8 mouse cellular contexts compared by ENCODE assay signal in the genomic region with DNA sequence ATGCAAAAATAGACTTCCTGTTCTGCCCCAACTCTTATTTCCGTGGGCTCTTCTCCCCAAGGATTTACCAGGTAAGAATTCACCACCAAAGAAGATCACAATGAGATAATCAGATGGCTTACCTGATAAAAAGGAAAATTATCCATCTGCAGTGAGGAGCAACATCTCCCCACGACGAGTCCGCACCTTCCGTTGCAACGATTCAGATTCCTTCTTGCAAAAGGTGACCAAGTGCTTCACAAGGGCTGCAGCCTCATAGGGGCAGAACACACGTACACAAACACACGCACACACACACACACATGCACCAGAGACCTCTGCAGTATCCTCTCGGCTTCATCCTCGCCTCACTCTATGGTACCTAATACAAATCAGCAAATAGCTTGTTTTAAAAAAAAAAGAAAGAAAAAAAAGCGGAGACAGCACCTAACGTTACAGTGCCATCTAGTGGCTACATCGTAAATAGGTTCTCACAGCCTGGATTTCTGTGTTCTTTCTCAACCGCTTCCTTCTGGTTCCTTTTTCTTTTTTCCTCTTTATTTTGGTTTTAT. TPM values are rescaled to one million over a fixed set of nuclear protein-coding genes. Genes with fewer than 3 reads are reported as not detected.
DNase-seq lines count a peak whose midpoint lies in the region; ATAC-seq lines count a peak whose summit lies in the region.

No protein-coding gene starts in this region.

- peak overlapping the region; percentile 76 for H3K4me2 ChIP-seq in heart, embryonic 13.5 days
- peak overlapping the region; percentile 57 for H3K4me2 ChIP-seq in liver, embryonic 16.5 days (ENCODE audit: low read depth, low read length)

- no peak for ATAC-seq in heart, embryonic 13.5 days (ENCODE audit: extremely low read depth, insufficient number of reproducible peaks, low FRiP score, low TSS enrichment)
- ATAC-seq in liver, embryonic 16.5 days (ENCODE audit: low read depth), result no peak
- 0 out of 2 replicates have a peak, but pooled peaks have one; percentile 33 for ATAC-seq in neutrophil, adult 5-6 weeks (ENCODE audit: extremely low read depth, insufficient number of reproducible peaks, low FRiP score, poor library complexity, severe bottlenecking)

- peak; percentile 85 for DNase-seq in 3T3-L1 (ENCODE audit: low read depth, low spot score)
- peak; percentile 47 for DNase-seq in MEL-GATA-1-ER (ENCODE audit: extremely low read depth, low read depth)
- DNase-seq in embryo, embryonic 10.5 days (ENCODE audit: low spot score), result peak; percentile 86
- DNase-seq in kidney, postnatal 14 days, result peak; percentile 54
- DNase-seq in spleen, adult 12 weeks (ENCODE audit: low spot score), result no peak

- peaks cover 24% of the 10 kb centered on the region for H3K27me3 ChIP-seq in heart, embryonic 13.5 days (replicated peaks)
- peaks cover 6% of the 10 kb centered on the region for H3K27me3 ChIP-seq in liver, embryonic 16.5 days (ENCODE audit: control insufficient read depth, insufficient read depth, low read depth, low read length)

- WGBS in heart, embryonic 13.5 days, result 1% methylated on average over 14 of the region's 14 CpGs
- WGBS in liver, embryonic 16.5 days (ENCODE audit: insufficient replicate concordance), result under 1% methylated on average over 14 of the region's 14 CpGs

- peak overlapping the region; percentile 62; the same call in 1 of the 2 replicates for H3K9ac ChIP-seq in heart, embryonic 13.5 days
- no peak overlapping the region for H3K9ac ChIP-seq in liver, embryonic 16.5 days (ENCODE audit: low read depth, low read length)

- H3K36me3 ChIP-seq in heart, embryonic 13.5 days, result no peaks in the 10 kb centered on the region
- no peaks in the 10 kb centered on the region for H3K36me3 ChIP-seq in liver, embryonic 16.5 days (ENCODE audit: control insufficient read depth, insufficient read depth)

- H3K27ac ChIP-seq in heart, embryonic 13.5 days (replicated peaks), result no peak overlapping the region
- no peak overlapping the region for H3K27ac ChIP-seq in liver, embryonic 16.5 days (ENCODE audit: low read length)

- peaks cover 13% of the 10 kb centered on the region for H3K4me1 ChIP-seq in heart, embryonic 13.5 days
- H3K4me1 ChIP-seq in liver, embryonic 16.5 days (ENCODE audit: control insufficient read depth, low read depth, low read length), result no peaks in the 10 kb centered on the region

- no peaks in the 10 kb centered on the region for H3K9me3 ChIP-seq in heart, embryonic 13.5 days
- no peaks in the 10 kb centered on the region for H3K9me3 ChIP-seq in liver, embryonic 16.5 days (replicated peaks; ENCODE audit: control insufficient read depth, low read length)

- H3K4me3 ChIP-seq in heart, embryonic 13.5 days, result peak overlapping the region; percentile 51
- H3K4me3 ChIP-seq in liver, embryonic 16.5 days (ENCODE audit: low read depth, low read length), result peak overlapping the region; percentile 40

RNA-seq across cellular contexts. Expression of a gene that starts 30.8 kb away (rescaled TPM):
- polyA plus RNA-seq in heart, embryonic 13.5 days (2015; fragmentation: Nextera tagmentation; extraction: Ambion mirVana), result 0.05 TPM in 2 replicates
- not detected in 2 replicates for polyA plus RNA-seq in liver, embryonic 16.5 days (2015; fragmentation: Nextera tagmentation; extraction: Ambion mirVana)
- total RNA-seq in neutrophil, adult 5-6 weeks (2017), result under 0.01 TPM in 1 of 2 replicates, not detected in the other
